ENCODE assay signal across 10 mouse cellular contexts in the genomic region with DNA sequence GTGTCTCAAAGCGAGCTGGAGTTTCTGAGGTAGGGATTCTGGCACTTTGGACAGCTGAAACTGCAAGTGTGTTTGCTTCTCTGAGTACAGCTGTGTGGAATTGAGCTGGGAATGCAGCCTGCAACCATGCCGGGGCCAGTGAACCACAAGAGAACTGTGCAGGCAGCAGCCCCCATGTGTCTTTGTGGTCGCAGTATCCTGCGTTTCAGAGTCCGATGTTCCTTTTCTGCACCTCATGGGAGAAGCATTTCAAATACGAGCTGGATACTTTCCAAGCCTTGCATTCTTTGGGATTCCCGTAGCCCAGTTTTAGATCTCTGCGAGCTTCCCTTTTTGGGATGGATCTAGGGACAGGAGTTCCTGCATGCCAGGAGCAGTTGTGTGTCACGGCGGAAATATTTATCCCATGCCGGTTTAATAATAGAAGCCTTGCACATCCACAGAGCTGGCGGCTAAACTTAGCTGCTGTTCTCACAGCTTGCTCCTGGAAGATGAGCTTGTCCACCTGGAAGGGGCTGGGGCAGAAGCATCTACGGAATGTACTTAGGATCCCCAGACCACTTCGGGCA.
DNase-seq lines count a peak whose midpoint lies in the region; ATAC-seq and TF ChIP-seq lines count a peak whose summit lies in the region.
"Had no signal": no experiment of that assay in that cellular context is flagged by ENCODE, and none has a peak within 500 bp of the region (broad histone marks: within the 10 kb centered on the region; RNA-seq: fewer than 3 reads in every experiment).

No protein-coding gene starts in this region.

- peaks cover 25% of the 10 kb centered on the region for H3K4me1 ChIP-seq in heart, adult 2 months (ENCODE audit: control insufficient read depth, insufficient read depth, low read length)

- H3K27ac ChIP-seq in heart, adult 2 months: peak overlapping the region; percentile 74
- H3K27ac ChIP-seq: hindbrain, embryonic 15.5 days had no signal

- intact Hi-C loops in heart, adult 2 months (cut with DNase I): loop anchor here (2.0 to 5.0 kb wide), 4 partner anchors 31 to 117 kb away; no protein-coding TSS in a partner anchor
- intact Hi-C loops in left cerebral cortex, postnatal 10 days (cut with DNase I): no loop called here

- TF ChIP-seq CTCF in heart, adult 2 months (IDR thresholded peaks at IDR 0.05): no peak

- TF ChIP-seq POLR2A in heart, adult 2 months (IDR thresholded peaks at IDR 0.05; ENCODE audit: insufficient read depth, low read depth, low read length): no peak

- H3K79me2 ChIP-seq in heart, adult 2 months (replicated peaks; ENCODE audit: control insufficient read depth, insufficient read depth, low read length): no peaks in the 10 kb centered on the region

- no peak; the same call in 1 of the 2 replicates for ATAC-seq in cerebellum, adult (ENCODE audit: insufficient number of reproducible peaks, low FRiP score, low TSS enrichment)

- H3K9ac ChIP-seq in heart, adult 2 months (ENCODE audit: low read depth, low read length): peak overlapping the region; percentile 28
- H3K9ac ChIP-seq: hindbrain, embryonic 15.5 days had no signal

- no peaks in the 10 kb centered on the region for H3K27me3 ChIP-seq in heart, adult 2 months (ENCODE audit: control insufficient read depth, insufficient read depth, low read length)
- H3K27me3 ChIP-seq: hindbrain, embryonic 15.5 days had no signal

- peak overlapping the region; percentile 7 for H3K4me3 ChIP-seq in heart, adult 2 months
- H3K4me3 ChIP-seq: hindbrain, embryonic 15.5 days had no signal

- peak; percentile 69; the same call in 1 of the 2 replicates for TF ChIP-seq EP300 in heart, adult 2 months (IDR thresholded peaks at IDR 0.05; ENCODE audit: insufficient read depth, low read depth, low read length)

- no peaks in the 10 kb centered on the region for H3K36me3 ChIP-seq in heart, adult 2 months (ENCODE audit: control insufficient read depth, insufficient read depth, low read length)
- H3K36me3 ChIP-seq: hindbrain, embryonic 15.5 days had no signal

- DNase-seq in cerebellum, postnatal 10 days: peak; percentile 28 to 39
- peak; percentile 93 for DNase-seq in 3T3-L1 (ENCODE audit: low read depth, low spot score)
- DNase-seq in heart, adult 2 months: peak; percentile 60 to 81
- peak; percentile 30 to 44 for DNase-seq in left cerebral cortex, postnatal 10 days (ENCODE audit: extremely low spot score in 1 of 2, low spot score in 2 of 2)
- no peak for DNase-seq in thymus, postnatal 4 days
- DNase-seq in thymus, postnatal 10 days (ENCODE audit: low spot score in 2 of 2): no peak
- DNase-seq in ovary, postnatal 14 days (ENCODE audit: low spot score): no peak
- DNase-seq: adrenal gland, adult 8-10 months had no signal

- WGBS in heart, adult 2 months: 5% methylated on average over 14 of the region's 14 CpGs

Comparison
In these comparisons a context has a peak if more than half of its experiments do, and no peak if none do; other contexts are left out.
1. DNase-seq: peak in cerebellum, postnatal 10 days (2 of 2), 3T3-L1 (single experiment), heart, adult 2 months (2 of 2) and left cerebral cortex, postnatal 10 days (2 of 2); none in thymus, postnatal 4 days (single experiment), thymus, postnatal 10 days (0 of 2) and ovary, postnatal 14 days (single experiment).